In genomic region chr13:91167561-91167960, GRCm38 (mm10) we compare ENCODE assay signal across 27 mouse cellular contexts. TPM values are rescaled to one million over a fixed set of nuclear protein-coding genes. Genes with fewer than 3 reads are reported as not detected.
DNase-seq lines count a peak whose midpoint lies in the region; ATAC-seq and TF ChIP-seq lines count a peak whose summit lies in the region.
"Had no signal": no experiment of that assay in that cellular context is flagged by ENCODE, and none has a peak within 500 bp of the region (broad histone marks: within the 10 kb centered on the region; RNA-seq: fewer than 3 reads in every experiment).

No protein-coding gene starts in this region.

- H3K27me3 ChIP-seq in heart, embryonic 12.5 days (replicated peaks), result no peaks in the 10 kb centered on the region
- no peaks in the 10 kb centered on the region for H3K27me3 ChIP-seq in heart, embryonic 11.5 days (ENCODE audit: control insufficient read depth, insufficient read depth, low read length)
- no peaks in the 10 kb centered on the region for H3K27me3 ChIP-seq in liver, embryonic 14.5 days (ENCODE audit: control insufficient read depth, insufficient read depth, low read length)
- H3K27me3 ChIP-seq in forebrain, embryonic 13.5 days, result no peaks in the 10 kb centered on the region
- H3K27me3 ChIP-seq: limb, embryonic 12.5 days; midbrain, embryonic 13.5 days; neural tube, embryonic 13.5 days had no signal

- 29% methylated on average over 5 of the region's 5 CpGs for WGBS in heart, embryonic 12.5 days
- WGBS in heart, embryonic 11.5 days (ENCODE audit: insufficient replicate concordance), result 32% methylated on average over 5 of the region's 5 CpGs
- WGBS in liver, embryonic 14.5 days (ENCODE audit: insufficient replicate concordance), result 19% methylated on average over 5 of the region's 5 CpGs
- WGBS in forebrain, embryonic 13.5 days, result 91% methylated on average over 5 of the region's 5 CpGs

- ATAC-seq in heart, embryonic 12.5 days (ENCODE audit: insufficient number of reproducible peaks, low FRiP score), result no peak
- no peak for ATAC-seq in heart, embryonic 11.5 days (replicated peaks; ENCODE audit: insufficient number of reproducible peaks, low FRiP score, low TSS enrichment)
- peak; percentile 44; the same call in 1 of the 2 replicates for ATAC-seq in liver, embryonic 14.5 days (ENCODE audit: insufficient read depth)
- no peak for ATAC-seq in forebrain, embryonic 13.5 days
- ATAC-seq: CD4-positive, CD25-positive, alpha-beta regulatory T cell, adult 4 months; forebrain, postnatal 0 days; hindbrain, embryonic 16.5 days; midbrain, embryonic 13.5 days had no signal

- H3K4me1 ChIP-seq in heart, embryonic 12.5 days (replicated peaks), result peaks cover 50% of the 10 kb centered on the region
- peaks cover 26% of the 10 kb centered on the region for H3K4me1 ChIP-seq in heart, embryonic 11.5 days (ENCODE audit: control insufficient read depth, insufficient read depth, low read length)
- H3K4me1 ChIP-seq in liver, embryonic 14.5 days (replicated peaks; ENCODE audit: control insufficient read depth in 2 of 2, insufficient read depth in 2 of 2, low read length in 1 of 2), result peaks cover 13 to 28% of the 10 kb centered on the region in 2 experiments
- H3K4me1 ChIP-seq in forebrain, embryonic 13.5 days, result peaks cover 15% of the 10 kb centered on the region
- H3K4me1 ChIP-seq: midbrain, embryonic 13.5 days had no signal

- H3K4me2 ChIP-seq in heart, embryonic 12.5 days, result no peak overlapping the region
- H3K4me2 ChIP-seq in heart, embryonic 11.5 days, result no peak overlapping the region
- H3K4me2 ChIP-seq in liver, embryonic 14.5 days (ENCODE audit: low read depth), result no peak overlapping the region
- H3K4me2 ChIP-seq in forebrain, embryonic 13.5 days, result no peak overlapping the region
- H3K4me2 ChIP-seq: limb, embryonic 12.5 days; midbrain, embryonic 13.5 days; neural tube, embryonic 13.5 days had no signal

- peak overlapping the region; percentile 47; the same call in 1 of the 2 replicates for H3K27ac ChIP-seq in heart, embryonic 12.5 days (ENCODE audit: poor library complexity, severe bottlenecking)
- no peak overlapping the region for H3K27ac ChIP-seq in heart, embryonic 11.5 days (ENCODE audit: low read depth, low read length)
- H3K27ac ChIP-seq in liver, embryonic 14.5 days, result no peak overlapping the region
- no peak overlapping the region for H3K27ac ChIP-seq in forebrain, embryonic 13.5 days
- H3K27ac ChIP-seq: limb, embryonic 12.5 days; midbrain, embryonic 13.5 days; neural tube, embryonic 13.5 days had no signal

- no peak overlapping the region for H3K9ac ChIP-seq in heart, embryonic 12.5 days
- H3K9ac ChIP-seq in heart, embryonic 11.5 days (ENCODE audit: low read depth, low read length), result no peak overlapping the region
- H3K9ac ChIP-seq in liver, embryonic 14.5 days (replicated peaks), result no peak overlapping the region
- no peak overlapping the region for H3K9ac ChIP-seq in forebrain, embryonic 13.5 days
- H3K9ac ChIP-seq: forebrain, postnatal 0 days; limb, embryonic 12.5 days; midbrain, embryonic 13.5 days; neural tube, embryonic 13.5 days had no signal

- TF ChIP-seq EP300 in liver, embryonic 14.5 days (IDR thresholded peaks at IDR 0.05; ENCODE audit: low read depth), result peak; percentile 34; the same call in 1 of the 2 replicates

- H3K4me3 ChIP-seq in heart, embryonic 12.5 days, result no peak overlapping the region
- no peak overlapping the region for H3K4me3 ChIP-seq in heart, embryonic 11.5 days (ENCODE audit: low read depth, low read length)
- no peak overlapping the region for H3K4me3 ChIP-seq in liver, embryonic 14.5 days (ENCODE audit: insufficient read depth in 1 of 2, low read depth in 2 of 2, low read length in 2 of 2)
- no peak overlapping the region for H3K4me3 ChIP-seq in forebrain, embryonic 13.5 days
- H3K4me3 ChIP-seq: erythroblast, embryonic 14.5 days; limb, embryonic 12.5 days; megakaryocyte, embryonic 14.5 days; midbrain, embryonic 13.5 days; neural tube, embryonic 13.5 days had no signal

- no peak for TF ChIP-seq CTCF in liver, embryonic 14.5 days (IDR thresholded peaks at IDR 0.05; ENCODE audit: low read depth)

- no peaks in the 10 kb centered on the region for H3K9me3 ChIP-seq in heart, embryonic 12.5 days (replicated peaks)
- H3K9me3 ChIP-seq in heart, embryonic 11.5 days (replicated peaks; ENCODE audit: control insufficient read depth, low read length), result no peaks in the 10 kb centered on the region
- no peaks in the 10 kb centered on the region for H3K9me3 ChIP-seq in liver, embryonic 14.5 days (ENCODE audit: control insufficient read depth, low read length)
- no peaks in the 10 kb centered on the region for H3K9me3 ChIP-seq in forebrain, embryonic 13.5 days (replicated peaks)
- H3K9me3 ChIP-seq: limb, embryonic 12.5 days; megakaryocyte, embryonic 14.5 days; midbrain, embryonic 13.5 days; neural tube, embryonic 13.5 days had no signal

- H3K36me3 ChIP-seq in heart, embryonic 12.5 days, result no peaks in the 10 kb centered on the region
- H3K36me3 ChIP-seq in heart, embryonic 11.5 days (ENCODE audit: control insufficient read depth, insufficient read depth, low read length), result no peaks in the 10 kb centered on the region
- no peaks in the 10 kb centered on the region for H3K36me3 ChIP-seq in liver, embryonic 14.5 days (replicated peaks; ENCODE audit: control insufficient read depth, insufficient read depth, low read depth)
- H3K36me3 ChIP-seq in forebrain, embryonic 13.5 days (ENCODE audit: poor library complexity, severe bottlenecking), result no peaks in the 10 kb centered on the region
- H3K36me3 ChIP-seq: limb, embryonic 12.5 days; midbrain, embryonic 13.5 days; neural tube, embryonic 13.5 days had no signal

- DNase-seq in 416B (ENCODE audit: low read depth) (peak; percentile 40), MN1 (ENCODE audit: low spot score) (peak; percentile 85)
- no peak for DNase-seq in liver, embryonic 14.5 days (ENCODE audit: low read depth in 3 of 3, low spot score in 3 of 3)
- DNase-seq in cerebellum, adult 9-11 months, result no peak
- no peak for DNase-seq in cerebellum, adult 9-10 months
- DNase-seq: adrenal gland, postnatal 10 days; cerebellum, adult 11 months; cerebellum, postnatal 10 days; forebrain, postnatal 0 days; gastrocnemius, postnatal 10 days; heart, postnatal 14 days; kidney, adult 9 months; kidney, postnatal 10 days; lung, adult 18-20 months; lung, postnatal 14 days; thymus, adult 2 months; thymus, postnatal 4 days had no signal

RNA-seq across cellular contexts. Expression of gene Atg10, which starts 56.2 kb away (rescaled TPM):
- 24.4 and 25.5 TPM in 2 replicates for polyA plus RNA-seq in heart, embryonic 12.5 days (2016; fragmentation: Nextera tagmentation; extraction: Ambion mirVana)
- 22.7 and 23.0 TPM in 2 replicates for polyA plus RNA-seq in heart, embryonic 11.5 days (2014; fragmentation: Nextera tagmentation; extraction: Ambion mirVana)
- polyA plus RNA-seq in liver, embryonic 14.5 days (2012; rRNA removed), result 0.56 and 0.94 TPM in 2 replicates
- polyA plus RNA-seq in liver, embryonic 14.5 days (2014; fragmentation: Nextera tagmentation; extraction: Ambion mirVana), result 2.7 and 2.8 TPM in 2 replicates
- 16.0 and 16.6 TPM in 2 replicates for polyA plus RNA-seq in forebrain, embryonic 13.5 days (2015; fragmentation: Nextera tagmentation; extraction: Ambion mirVana)
- polyA plus RNA-seq: erythroblast, embryonic 14.5 days had no signal

Comparison
In these comparisons a context has a peak if more than half of its experiments do, and no peak if none do; other contexts are left out.
1. DNase-seq: peak in 416B (single experiment) and MN1 (single experiment); none in liver, embryonic 14.5 days (0 of 3), cerebellum, adult 9-11 months (single experiment) and cerebellum, adult 9-10 months (single experiment).